Mouse (Mus musculus) midbrain, embryonic 16.5 days (tissue): ENCODE results near the gene Siae. TPM values are rescaled to one million over a fixed set of nuclear protein-coding genes. Genes with fewer than 3 reads are reported as not detected.

ENCODE experiments used
- ATAC-seq: fragments of 200-750 bp; cut with Nextera tagmentation; 2 replicates; pipeline ENCODE4 v1.8.0; 2017; ENCODE audit warnings: moderate TSS enrichment
- H3K27ac ChIP-seq: fragments of 300-500 bp; sonication (generic); 2 replicates; pipeline ENCODE4 v1.5.1; 2014; ENCODE audit warnings: mild to moderate bottlenecking, low read length, mixed read lengths
- H3K27me3 ChIP-seq: fragments of 300-500 bp; sonication (generic); 2 replicates; pipeline ENCODE4 v1.6.1; 2014; ENCODE audit warnings: low read depth, low read length, mixed read lengths; ENCODE audit not compliant: control insufficient read depth, insufficient read depth
- H3K36me3 ChIP-seq: fragments of 300-500 bp; sonication (generic); 2 replicates; pipeline ENCODE4 v1.6.1; 2014; ENCODE audit warnings: mild to moderate bottlenecking, low read length, moderate library complexity, mixed read lengths; ENCODE audit not compliant: control insufficient read depth, insufficient read depth
- H3K4me1 ChIP-seq: fragments of 300-500 bp; sonication (generic); 2 replicates; pipeline ENCODE4 v1.6.1; 2014; ENCODE audit warnings: mild to moderate bottlenecking, low read length, mixed read lengths; ENCODE audit not compliant: control insufficient read depth, insufficient read depth
- H3K4me2 ChIP-seq: fragments of 300-500 bp; sonication (generic); 2 replicates; pipeline ENCODE4 v1.6.1; 2014; ENCODE audit warnings: mild to moderate bottlenecking, low read length, mixed read lengths
- H3K4me3 ChIP-seq: fragments of 300-500 bp; sonication (generic); 2 replicates; pipeline ENCODE4 v1.5.1; 2014; ENCODE audit warnings: low read depth, mild to moderate bottlenecking, low read length, moderate library complexity, mixed read lengths
- H3K9ac ChIP-seq: fragments of 300-500 bp; sonication (generic); 2 replicates; pipeline ENCODE4 v1.6.1; 2014; ENCODE audit warnings: low read depth, low read length, mixed read lengths
- H3K9me3 ChIP-seq: fragments of 300-500 bp; sonication (generic); replicated peaks from 2 replicates; pipeline ENCODE4 v1.6.1; 2014; ENCODE audit warnings: mild to moderate bottlenecking, low read length, mixed read lengths; ENCODE audit not compliant: control insufficient read depth, poor library complexity, severe bottlenecking
- WGBS: fragments of 180-500 bp; shearing (Covaris S2); extraction: QIAGEN DNeasy Blood & Tissue Kit; methylation state at CpG from one replicate; pipeline ENCODE4 v1.1.7; 2014; 5-methylcytosine and 5-hydroxymethylcytosine counted together
- polyA plus RNA-seq: library from polyadenylated mRNA; unstranded; fragments of >200 nt; fragmentation: Nextera tagmentation; extraction: Ambion mirVana; gene quantifications from 2 replicates; pipeline ENCODE4 v1.2.1, GENCODE M21; 2015

Siae gene
- polyA plus RNA-seq, 1 experiment from 2014 or later = 13.8 TPM

DNA sequence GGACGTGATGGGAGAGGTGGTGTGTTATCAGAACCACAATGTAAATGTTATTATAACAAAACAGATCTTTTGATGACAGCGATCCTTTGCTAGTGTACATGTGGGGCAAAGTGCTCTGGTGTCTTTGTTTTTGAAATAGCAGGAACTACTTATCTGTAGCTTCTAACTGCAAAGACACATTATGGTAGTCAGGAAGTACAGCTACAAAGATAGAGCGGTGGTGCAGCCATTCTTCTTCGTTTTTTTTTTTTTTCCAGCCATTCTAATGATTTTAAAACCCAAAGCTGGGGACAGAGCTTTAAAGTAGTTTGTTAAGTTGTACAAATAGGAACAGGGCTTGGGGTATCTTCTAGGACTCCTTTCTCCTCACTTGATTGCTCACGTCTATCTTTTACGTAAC is 103.9 kb downstream of the Siae start:
- H3K4me1 ChIP-seq = peaks cover 15% of the 10 kb centered on the region
- H3K9me3 ChIP-seq = no peaks in the 10 kb centered on the region
- no peak overlapping the region for H3K27ac ChIP-seq
- H3K36me3 ChIP-seq = no peaks in the 10 kb centered on the region
- no peak for ATAC-seq
- H3K4me3 ChIP-seq = no peak overlapping the region
- H3K4me2 ChIP-seq = no peak overlapping the region
- WGBS = 87% methylated on average over 6 of the region's 6 CpGs
- no peaks in the 10 kb centered on the region for H3K27me3 ChIP-seq
- H3K9ac ChIP-seq = no peak overlapping the region

DNA sequence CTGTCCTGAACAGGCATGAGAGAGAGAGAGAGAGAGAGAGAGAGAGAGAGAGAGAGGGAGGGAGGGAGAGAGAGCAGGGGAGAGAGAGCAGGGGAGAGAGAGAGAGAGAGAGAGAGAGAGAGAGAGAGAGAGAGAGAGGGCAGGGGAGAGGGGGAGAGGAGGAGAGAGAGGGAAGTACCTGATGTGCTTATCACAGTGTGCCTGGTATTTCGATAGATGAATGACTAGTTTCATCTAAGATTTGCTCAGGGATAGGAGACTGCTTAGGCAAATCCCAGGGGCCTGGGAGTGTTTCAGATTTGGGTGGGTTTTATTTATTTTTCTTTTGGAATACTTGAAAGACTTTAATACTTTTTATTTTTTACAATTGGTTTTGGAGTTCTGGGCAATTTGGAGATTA is 107.7 kb downstream of the Siae start:
- ATAC-seq = no peak
- Histone ChIP-seq H3K4me2 (no peak overlapping the region), H3K27me3 (no peaks in the 10 kb centered on the region), H3K4me1 (no peaks in the 10 kb centered on the region), H3K27ac (no peak overlapping the region), H3K9me3 (no peaks in the 10 kb centered on the region), H3K36me3 (no peaks in the 10 kb centered on the region), H3K4me3 (no peak overlapping the region), H3K9ac (no peak overlapping the region)
- 86% methylated on average over 1 of the region's 1 CpGs for WGBS

DNA sequence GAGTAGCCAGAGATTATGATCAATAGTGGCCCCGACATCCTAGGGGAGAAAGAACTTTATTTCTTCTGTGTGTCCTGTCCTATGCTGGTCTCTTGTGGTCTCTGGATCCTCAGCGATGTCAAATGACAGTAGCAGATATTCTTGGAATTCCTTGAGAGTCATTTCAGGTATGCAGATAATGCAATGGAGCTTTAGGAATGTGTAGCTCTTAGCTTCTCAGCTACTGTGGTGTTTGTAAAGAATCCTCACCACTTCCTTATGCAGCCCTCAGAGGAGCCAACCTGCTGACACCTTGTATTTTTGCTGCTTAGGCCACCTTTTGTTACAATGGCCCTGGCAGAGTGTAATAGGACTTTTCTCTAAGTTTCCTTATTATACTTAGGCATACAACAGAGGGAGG is 109.1 kb downstream of the Siae start:
- Histone ChIP-seq H3K9ac (no peak overlapping the region), H3K9me3 (no peaks in the 10 kb centered on the region), H3K27me3 (no peaks in the 10 kb centered on the region), H3K4me2 (no peak overlapping the region), H3K4me1 (no peaks in the 10 kb centered on the region), H3K4me3 (no peak overlapping the region), H3K36me3 (no peaks in the 10 kb centered on the region), H3K27ac (no peak overlapping the region)
- ATAC-seq = no peak
- 78% methylated on average over 2 of the region's 2 CpGs for WGBS

DNA sequence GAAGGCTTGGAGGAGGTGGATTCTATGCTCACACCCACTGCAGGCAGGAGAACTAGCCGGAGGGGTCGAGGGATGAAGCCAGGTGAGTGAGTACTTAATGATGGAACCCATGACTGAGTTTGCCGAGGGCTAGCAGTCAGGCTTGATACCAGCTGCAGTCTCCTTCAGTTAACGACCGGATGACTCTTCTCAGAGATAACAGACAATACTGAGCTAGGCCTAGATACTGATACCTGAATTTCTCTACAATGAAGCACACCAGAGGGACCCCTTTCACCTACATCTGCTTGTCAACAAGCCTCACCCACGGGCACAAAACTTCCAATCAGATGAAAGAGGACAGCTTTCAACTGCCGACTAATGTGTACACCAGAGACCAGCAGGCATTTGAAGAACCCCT is 110.5 kb downstream of the Siae start:
- no peak overlapping the region for H3K9ac ChIP-seq
- H3K36me3 ChIP-seq = no peaks in the 10 kb centered on the region
- ATAC-seq = no peak
- no peak overlapping the region for H3K4me2 ChIP-seq
- no peak overlapping the region for H3K27ac ChIP-seq
- WGBS = 86% methylated on average over 7 of the region's 7 CpGs
- H3K4me3 ChIP-seq = no peak overlapping the region
- no peaks in the 10 kb centered on the region for H3K9me3 ChIP-seq
- H3K27me3 ChIP-seq = no peaks in the 10 kb centered on the region
- H3K4me1 ChIP-seq = no peaks in the 10 kb centered on the region

DNA sequence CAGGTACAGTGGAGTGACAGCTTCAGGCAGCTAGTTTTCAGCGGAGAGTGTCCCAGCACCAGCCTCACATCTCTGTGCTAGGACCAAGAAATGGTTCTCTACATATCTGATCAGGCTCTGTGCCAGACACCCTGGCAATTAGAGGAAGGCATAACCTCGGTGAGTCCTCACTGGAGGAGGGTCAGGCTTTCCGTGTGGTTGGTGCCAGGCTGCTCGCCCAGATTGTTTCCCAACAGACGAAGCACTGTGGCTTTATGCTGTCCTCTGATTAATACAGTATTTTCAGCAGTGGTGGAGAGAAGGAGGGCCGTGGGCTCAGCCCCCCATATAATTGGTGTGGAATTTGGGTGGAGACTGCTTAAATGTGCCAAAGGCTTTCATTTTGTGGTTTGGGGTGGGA is 113.6 kb downstream of the Siae start, which contains the start of gene Panx3:
Panx3 (minus strand) TSS at position 121 of the 400 bp plus-strand sequence.
- H3K27me3 ChIP-seq = no peaks in the 10 kb centered on the region
- H3K4me2 ChIP-seq = no peak within 1 kb of the TSS
- H3K9me3 ChIP-seq = no peaks in the 10 kb centered on the region; the same call in 1 of the 2 replicates
- no peak within 1 kb of the TSS for H3K4me3 ChIP-seq
- no peak within 1 kb of the TSS for H3K9ac ChIP-seq
- H3K36me3 ChIP-seq = no peaks in the 10 kb centered on the region
- ATAC-seq = no peak
- no peaks in the 10 kb centered on the region for H3K4me1 ChIP-seq
- H3K27ac ChIP-seq = no peak within 1 kb of the TSS
- 70% methylated on average over 6 of the region's 6 CpGs for WGBS

DNA sequence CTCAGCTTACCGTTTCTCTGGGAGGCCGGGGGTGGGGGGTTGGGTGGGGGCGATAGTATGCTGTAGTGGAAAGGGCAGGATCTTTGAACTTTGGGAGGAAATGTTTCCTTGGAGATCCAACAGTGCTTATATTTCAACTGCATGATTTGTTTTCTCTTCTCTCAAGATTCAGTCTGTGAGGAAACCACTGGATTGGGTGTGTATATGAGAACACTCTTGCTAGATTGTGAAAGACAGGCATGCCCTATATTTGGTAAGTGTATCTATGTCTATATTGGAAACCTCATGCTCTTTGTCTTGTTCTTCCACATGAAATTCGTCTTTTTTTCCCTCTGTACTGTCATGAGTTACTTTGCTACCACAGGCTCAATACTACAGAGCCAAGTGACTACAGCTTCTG is 114.2 kb downstream of the Siae start:
- Histone ChIP-seq H3K27ac (no peak overlapping the region), H3K4me1 (no peaks in the 10 kb centered on the region), H3K9ac (no peak overlapping the region), H3K4me3 (no peak overlapping the region), H3K9me3 (no peaks in the 10 kb centered on the region; the same call in 1 of the 2 replicates), H3K27me3 (no peaks in the 10 kb centered on the region), H3K36me3 (no peaks in the 10 kb centered on the region), H3K4me2 (no peak overlapping the region)
- ATAC-seq = no peak
- WGBS = 73% methylated on average over 4 of the region's 4 CpGs

DNA sequence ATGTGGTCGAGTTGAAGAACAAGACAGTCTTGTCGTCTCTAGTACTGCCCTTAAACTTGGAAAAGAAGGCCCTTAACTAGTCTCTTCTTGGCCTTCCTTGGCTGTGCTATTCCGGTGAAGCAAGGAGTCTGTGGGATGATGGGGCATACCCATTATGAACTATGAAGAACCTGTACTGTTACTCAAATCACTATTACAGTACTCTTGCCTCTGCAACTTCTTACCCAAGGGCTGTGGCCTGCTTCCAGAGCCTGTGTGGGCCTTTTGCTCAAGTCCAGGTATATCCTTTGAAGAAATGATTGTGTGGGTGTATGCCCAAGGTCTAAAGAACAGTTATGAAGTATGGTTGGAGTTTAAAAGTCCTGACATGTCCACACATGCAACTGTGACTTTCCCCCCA is 114.8 kb downstream of the Siae start:
- Histone ChIP-seq H3K36me3 (no peaks in the 10 kb centered on the region), H3K9me3 (no peaks in the 10 kb centered on the region; the same call in 1 of the 2 replicates), H3K27ac (no peak overlapping the region), H3K27me3 (no peaks in the 10 kb centered on the region), H3K9ac (no peak overlapping the region), H3K4me2 (no peak overlapping the region), H3K4me1 (no peaks in the 10 kb centered on the region), H3K4me3 (no peak overlapping the region)
- 84% methylated on average over 3 of the region's 3 CpGs for WGBS
- no peak for ATAC-seq

DNA sequence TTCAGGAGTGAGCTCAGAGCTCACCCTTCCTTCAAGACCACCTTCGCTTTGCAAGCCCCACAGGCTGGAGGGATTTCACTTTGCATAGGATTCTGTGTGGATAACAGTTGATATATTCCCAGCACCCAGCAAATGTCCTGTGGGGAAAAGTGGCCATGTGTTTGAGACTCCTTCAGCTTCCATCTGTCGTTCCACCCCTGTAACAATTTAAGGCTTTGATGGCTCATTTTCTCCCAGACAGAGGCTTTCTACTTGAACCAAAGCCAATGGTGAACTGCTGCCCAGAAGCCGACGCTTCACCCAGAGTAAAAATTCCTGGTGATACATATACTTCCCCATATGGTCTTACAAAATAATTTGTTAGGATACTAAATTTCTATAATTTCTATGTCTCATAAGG is 119.8 kb downstream of the Siae start:
- Histone ChIP-seq H3K27ac (no peak overlapping the region), H3K4me2 (no peak overlapping the region), H3K9ac (no peak overlapping the region), H3K4me3 (no peak overlapping the region), H3K36me3 (no peaks in the 10 kb centered on the region), H3K9me3 (no peaks in the 10 kb centered on the region; the same call in 1 of the 2 replicates), H3K27me3 (no peaks in the 10 kb centered on the region), H3K4me1 (no peaks in the 10 kb centered on the region)
- WGBS = 86% methylated on average over 4 of the region's 4 CpGs
- ATAC-seq = no peak

DNA sequence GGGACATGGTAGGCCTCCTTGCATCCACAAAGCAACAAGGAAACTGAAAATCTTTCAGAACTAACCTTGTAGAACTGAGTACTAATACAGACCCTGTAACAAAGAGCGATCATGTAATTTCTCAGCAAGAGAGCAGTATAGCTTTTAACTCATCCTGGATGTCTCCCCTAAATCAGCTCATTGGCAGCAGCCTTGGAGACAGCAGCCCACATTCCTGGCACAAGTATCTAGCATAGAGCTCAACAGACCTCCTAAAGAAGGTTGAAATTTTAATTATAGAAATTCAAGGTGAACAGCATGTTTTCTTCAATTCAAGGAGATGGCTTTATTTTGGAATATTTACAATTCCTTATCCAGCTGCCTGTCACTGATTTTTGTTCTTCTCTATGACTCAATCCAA is 125.6 kb downstream of the Siae start:
- H3K9me3 ChIP-seq = no peaks in the 10 kb centered on the region
- H3K9ac ChIP-seq = no peak overlapping the region
- no peaks in the 10 kb centered on the region for H3K27me3 ChIP-seq
- no peaks in the 10 kb centered on the region for H3K4me1 ChIP-seq
- H3K4me3 ChIP-seq = no peak overlapping the region
- no peak overlapping the region for H3K27ac ChIP-seq
- 93% methylated on average over 1 of the region's 1 CpGs for WGBS
- no peak for ATAC-seq
- H3K4me2 ChIP-seq = no peak overlapping the region
- no peaks in the 10 kb centered on the region for H3K36me3 ChIP-seq
